In genomic region chr8:13600204-13600603, GRCm38 (mm10) we compare ENCODE assay signal across 8 mouse cellular contexts. TPM values are rescaled to one million over a fixed set of nuclear protein-coding genes. Genes with fewer than 3 reads are reported as not detected.
A peak's percentile ranks its signal among the peaks of the same experiment; 100 is the strongest.
DNase-seq lines count a peak whose midpoint lies in the region; ATAC-seq and TF ChIP-seq lines count a peak whose summit lies in the region.

No protein-coding gene starts in this region.

- no peak overlapping the region for H3K4me3 ChIP-seq in intestine, embryonic 15.5 days (replicated peaks)
- no peak overlapping the region for H3K4me3 ChIP-seq in intestine, postnatal 0 days (ENCODE audit: low read depth, low read length)
- peak overlapping the region; percentile 35 for H3K4me3 ChIP-seq in thymus, adult 2 months (ENCODE audit: control insufficient read depth, insufficient read depth, low read length)

- no peak overlapping the region for H3K9ac ChIP-seq in intestine, embryonic 15.5 days
- H3K9ac ChIP-seq in intestine, postnatal 0 days (ENCODE audit: low read depth, low read length) = no peak overlapping the region

- no peak for TF ChIP-seq CTCF in intestine, postnatal 0 days (IDR thresholded peaks at IDR 0.05; ENCODE audit: low read depth)
- peak; percentile 37; the same call in 1 of the 2 replicates for TF ChIP-seq CTCF in thymus, adult 2 months (IDR thresholded peaks at IDR 0.05; ENCODE audit: borderline replicate concordance, control insufficient read depth, extremely low read depth, insufficient read depth, low read length, poor library complexity)

- 0 out of 2 replicates have a peak, but pooled peaks have one; percentile 26 for ATAC-seq in intestine, embryonic 15.5 days
- no peak for ATAC-seq in intestine, postnatal 0 days
- ATAC-seq in inflammation-experienced regulatory T-cells, adult 6 months = peak; percentile 55

- WGBS in intestine, embryonic 15.5 days = 62% methylated on average over 7 of the region's 7 CpGs
- 63% methylated on average over 7 of the region's 7 CpGs for WGBS in intestine, postnatal 0 days
- 4% methylated on average over 7 of the region's 7 CpGs for WGBS in thymus, adult 2 months

- no peak overlapping the region for H3K27ac ChIP-seq in intestine, embryonic 15.5 days
- no peak overlapping the region for H3K27ac ChIP-seq in intestine, postnatal 0 days (ENCODE audit: low read depth, low read length)
- peak overlapping the region; percentile 66 for H3K27ac ChIP-seq in thymus, adult 2 months (ENCODE audit: control insufficient read depth, insufficient read depth, low read length)

- 0 out of 2 replicates have a peak, but pooled peaks cover 4% of the 10 kb centered on the region for H3K4me1 ChIP-seq in intestine, embryonic 15.5 days (replicated peaks)
- no peaks in the 10 kb centered on the region for H3K4me1 ChIP-seq in intestine, postnatal 0 days (replicated peaks; ENCODE audit: control insufficient read depth, insufficient read depth, low read length)
- H3K4me1 ChIP-seq in thymus, adult 2 months (replicated peaks; ENCODE audit: control insufficient read depth, insufficient read depth, low read length) = peaks cover 36% of the 10 kb centered on the region

- H3K9me3 ChIP-seq in intestine, embryonic 15.5 days = no peaks in the 10 kb centered on the region
- H3K9me3 ChIP-seq in intestine, postnatal 0 days (ENCODE audit: control insufficient read depth) = no peaks in the 10 kb centered on the region

- H3K27me3 ChIP-seq in intestine, embryonic 15.5 days (replicated peaks) = no peaks in the 10 kb centered on the region
- H3K27me3 ChIP-seq in intestine, postnatal 0 days (replicated peaks; ENCODE audit: control insufficient read depth, insufficient read depth, low read length) = no peaks in the 10 kb centered on the region
- no peaks in the 10 kb centered on the region for H3K27me3 ChIP-seq in thymus, adult 2 months (ENCODE audit: control insufficient read depth, insufficient read depth, low read length)

- DNase-seq in lung, postnatal 10 days = peak; percentile 74
- peak; percentile 71 for DNase-seq in thymus, adult 2 months
- no peak for DNase-seq in neural tube, embryonic 10.5 days (ENCODE audit: extremely low spot score, low spot score)
- DNase-seq in left cerebral cortex, adult 9 months (ENCODE audit: low spot score in 2 of 2) = no peak
- no peak for DNase-seq in urinary bladder, postnatal 36 days (ENCODE audit: low spot score in 2 of 2)

- no peak; the same call in 1 of the 2 replicates for TF ChIP-seq POLR2A in thymus, adult 2 months (IDR thresholded peaks at IDR 0.05; ENCODE audit: control insufficient read depth, extremely low read depth, insufficient read depth, low read length, poor library complexity)

- H3K36me3 ChIP-seq in intestine, embryonic 15.5 days = no peaks in the 10 kb centered on the region
- H3K36me3 ChIP-seq in intestine, postnatal 0 days (ENCODE audit: control insufficient read depth, insufficient read depth) = peaks cover 23% of the 10 kb centered on the region; the same call in 1 of the 2 replicates
- H3K36me3 ChIP-seq in thymus, adult 2 months (ENCODE audit: control insufficient read depth, insufficient read depth, low read length) = no peaks in the 10 kb centered on the region

- H3K4me2 ChIP-seq in intestine, embryonic 15.5 days (replicated peaks) = no peak overlapping the region
- H3K4me2 ChIP-seq in intestine, postnatal 0 days (replicated peaks; ENCODE audit: low read depth) = no peak overlapping the region

RNA-seq across cellular contexts. Expression of gene 1700029H14Rik, which starts 37.9 kb away (rescaled TPM):
- polyA plus RNA-seq in intestine, embryonic 15.5 days (2015; fragmentation: Nextera tagmentation; extraction: Ambion mirVana) = not detected in 2 replicates
- polyA plus RNA-seq in intestine, postnatal 0 days (2015; fragmentation: Nextera tagmentation; extraction: Ambion mirVana) = not detected in 2 replicates
- not detected for polyA plus RNA-seq in inflammation-experienced regulatory T-cells, adult 6 months (2017; shearing (Covaris generic))
- polyA plus RNA-seq in thymus, adult 2 months (2012; rRNA removed) = 0.18 and 0.30 TPM in 2 replicates

Comparison
In these comparisons a context has a peak if more than half of its experiments do, and no peak if none do; other contexts are left out.
1. DNase-seq: peak in lung, postnatal 10 days (single experiment) and thymus, adult 2 months (single experiment); none in neural tube, embryonic 10.5 days (single experiment), left cerebral cortex, adult 9 months (0 of 2) and urinary bladder, postnatal 36 days (0 of 2).